Mouse (Mus musculus): Measurements from ENCODE around the gene Gabrb3. TPM values are rescaled to one million over a fixed set of nuclear protein-coding genes. Genes with fewer than 3 reads are reported as not detected.

Gene Gabrb3
- polyA plus RNA-seq (2012; rRNA removed) = 1.1 TPM in 2 replicates

GRCm38 (mm10) chr7:57419392-57419791 lies at the start of gene Gabrb3:
Gabrb3 (plus strand) TSS chr7:57419692.
- Histone ChIP-seq H3K4me3 (ENCODE audit: control insufficient read depth, low read depth, low read length) (no peak within 1 kb of the TSS), H3K27me3 (ENCODE audit: control insufficient read depth, insufficient read depth, low read length) (no peaks in the 10 kb centered on the region), H3K36me3 (ENCODE audit: control insufficient read depth, insufficient read depth, low read length) (no peaks in the 10 kb centered on the region), H3K4me1 (ENCODE audit: control insufficient read depth, insufficient read depth, low read length) (no peaks in the 10 kb centered on the region), H3K27ac (ENCODE audit: control insufficient read depth, insufficient read depth, low read depth, low read length) (no peak within 1 kb of the TSS)
- TF ChIP-seq CTCF (IDR thresholded peaks at IDR 0.05; ENCODE audit: control insufficient read depth, insufficient read depth, insufficient replicate concordance, low read depth, low read length) (no peak), POLR2A (IDR thresholded peaks at IDR 0.05; ENCODE audit: control insufficient read depth, low read depth, low read length) (no peak)

- Histone ChIP-seq H3K27ac (ENCODE audit: control insufficient read depth, insufficient read depth, low read depth, low read length) (no peak overlapping the region), H3K4me1 (ENCODE audit: control insufficient read depth, insufficient read depth, low read length) (no peaks in the 10 kb centered on the region; the same call in 1 of the 2 replicates), H3K4me3 (ENCODE audit: control insufficient read depth, low read depth, low read length) (no peak overlapping the region), H3K27me3 (ENCODE audit: control insufficient read depth, insufficient read depth, low read length) (no peaks in the 10 kb centered on the region), H3K36me3 (ENCODE audit: control insufficient read depth, insufficient read depth, low read length) (no peaks in the 10 kb centered on the region)
- no peak for TF ChIP-seq CTCF (IDR thresholded peaks at IDR 0.05; ENCODE audit: control insufficient read depth, insufficient read depth, insufficient replicate concordance, low read depth, low read length)
- no peak for TF ChIP-seq POLR2A (IDR thresholded peaks at IDR 0.05; ENCODE audit: control insufficient read depth, low read depth, low read length)
Observed at GRCm38 (mm10) chr7:57384112-57384511, 35.4 kb upstream of the Gabrb3 start.

- H3K4me3 ChIP-seq (ENCODE audit: control insufficient read depth, low read depth, low read length) = peak within 1 kb of the TSS; percentile 10
- H3K27ac ChIP-seq (ENCODE audit: control insufficient read depth, insufficient read depth, low read depth, low read length) = no peak within 1 kb of the TSS
Observed at GRCm38 (mm10) chr7:57386517-57387340, 32.8 kb upstream of the Gabrb3 start, which contains the start of gene Gabrg3. Gabrg3 (minus strand) TSS chr7:57387188.

GRCm38 (mm10) chr7:57387341-57387654 lies 32.2 kb upstream of the Gabrb3 start:
- H3K4me3 ChIP-seq (ENCODE audit: control insufficient read depth, low read depth, low read length) = no peak overlapping the region
- H3K27ac ChIP-seq (ENCODE audit: control insufficient read depth, insufficient read depth, low read depth, low read length) = no peak overlapping the region
- no peaks in the 10 kb centered on the region for H3K27me3 ChIP-seq (ENCODE audit: control insufficient read depth, insufficient read depth, low read length)
- H3K4me1 ChIP-seq (ENCODE audit: control insufficient read depth, insufficient read depth, low read length) = no peaks in the 10 kb centered on the region; the same call in 1 of the 2 replicates
- H3K36me3 ChIP-seq (ENCODE audit: control insufficient read depth, insufficient read depth, low read length) = no peaks in the 10 kb centered on the region
- no peak for TF ChIP-seq POLR2A (IDR thresholded peaks at IDR 0.05; ENCODE audit: control insufficient read depth, low read depth, low read length)
- TF ChIP-seq CTCF (IDR thresholded peaks at IDR 0.05; ENCODE audit: control insufficient read depth, insufficient read depth, insufficient replicate concordance, low read depth, low read length) = no peak

More at GRCm38 (mm10) chr7:57386517-57387340, 32.8 kb upstream of the Gabrb3 start, which contains the start of gene Gabrg3:
- TF ChIP-seq POLR2A (IDR thresholded peaks at IDR 0.05; ENCODE audit: control insufficient read depth, low read depth, low read length) (no peak), CTCF (IDR thresholded peaks at IDR 0.05; ENCODE audit: control insufficient read depth, insufficient read depth, insufficient replicate concordance, low read depth, low read length) (no peak)
- H3K4me1 ChIP-seq (ENCODE audit: control insufficient read depth, insufficient read depth, low read length) = no peaks in the 10 kb centered on the region; the same call in 1 of the 2 replicates
- no peaks in the 10 kb centered on the region for H3K36me3 ChIP-seq (ENCODE audit: control insufficient read depth, insufficient read depth, low read length)
- no peaks in the 10 kb centered on the region for H3K27me3 ChIP-seq (ENCODE audit: control insufficient read depth, insufficient read depth, low read length)

- H3K4me1 ChIP-seq (ENCODE audit: control insufficient read depth, insufficient read depth, low read length) = no peaks in the 10 kb centered on the region; the same call in 1 of the 2 replicates
- H3K27me3 ChIP-seq (ENCODE audit: control insufficient read depth, insufficient read depth, low read length) = no peaks in the 10 kb centered on the region
- H3K4me3 ChIP-seq (ENCODE audit: control insufficient read depth, low read depth, low read length) = no peak overlapping the region
- no peaks in the 10 kb centered on the region for H3K36me3 ChIP-seq (ENCODE audit: control insufficient read depth, insufficient read depth, low read length)
- TF ChIP-seq POLR2A (IDR thresholded peaks at IDR 0.05; ENCODE audit: control insufficient read depth, low read depth, low read length) (no peak), CTCF (IDR thresholded peaks at IDR 0.05; ENCODE audit: control insufficient read depth, insufficient read depth, insufficient replicate concordance, low read depth, low read length) (no peak)
- H3K27ac ChIP-seq (ENCODE audit: control insufficient read depth, insufficient read depth, low read depth, low read length) = no peak overlapping the region
Observed at GRCm38 (mm10) chr7:57390046-57390445, 29.4 kb upstream of the Gabrb3 start.

- TF ChIP-seq POLR2A (IDR thresholded peaks at IDR 0.05; ENCODE audit: control insufficient read depth, low read depth, low read length) = no peak
- no peak for TF ChIP-seq CTCF (IDR thresholded peaks at IDR 0.05; ENCODE audit: control insufficient read depth, insufficient read depth, insufficient replicate concordance, low read depth, low read length)
- Histone ChIP-seq H3K36me3 (ENCODE audit: control insufficient read depth, insufficient read depth, low read length) (no peaks in the 10 kb centered on the region), H3K27ac (ENCODE audit: control insufficient read depth, insufficient read depth, low read depth, low read length) (no peak overlapping the region), H3K4me1 (ENCODE audit: control insufficient read depth, insufficient read depth, low read length) (no peaks in the 10 kb centered on the region), H3K27me3 (ENCODE audit: control insufficient read depth, insufficient read depth, low read length) (no peaks in the 10 kb centered on the region), H3K4me3 (ENCODE audit: control insufficient read depth, low read depth, low read length) (no peak overlapping the region)
Observed at GRCm38 (mm10) chr7:57393551-57393950, 25.9 kb upstream of the Gabrb3 start.

- no peak overlapping the region for H3K27ac ChIP-seq (ENCODE audit: control insufficient read depth, insufficient read depth, low read depth, low read length)
- no peak overlapping the region for H3K4me3 ChIP-seq (ENCODE audit: control insufficient read depth, low read depth, low read length)
- no peaks in the 10 kb centered on the region for H3K27me3 ChIP-seq (ENCODE audit: control insufficient read depth, insufficient read depth, low read length)
- TF ChIP-seq CTCF (IDR thresholded peaks at IDR 0.05; ENCODE audit: control insufficient read depth, insufficient read depth, insufficient replicate concordance, low read depth, low read length) = no peak
- TF ChIP-seq POLR2A (IDR thresholded peaks at IDR 0.05; ENCODE audit: control insufficient read depth, low read depth, low read length) = no peak
- H3K4me1 ChIP-seq (ENCODE audit: control insufficient read depth, insufficient read depth, low read length) = no peaks in the 10 kb centered on the region
- no peaks in the 10 kb centered on the region for H3K36me3 ChIP-seq (ENCODE audit: control insufficient read depth, insufficient read depth, low read length)
Observed at GRCm38 (mm10) chr7:57411163-57411562, 8.3 kb upstream of the Gabrb3 start.
